Mouse (Mus musculus): ENCODE results near the gene Rpp40.
A peak's percentile ranks its signal among the peaks of the same experiment; 100 is the strongest.

The Rpp40 gene

GRCm38 (mm10) chr13:35905879-35906481 is at the start of gene Rpp40:
Rpp40 (minus strand) TSS chr13:35906359.
- peak; percentile 89 for DNase-seq (ENCODE audit: low spot score)

GRCm38 (mm10) chr13:35949814-35950455 is 43.8 kb upstream of the Rpp40 start:
- no peak for DNase-seq (ENCODE audit: low spot score)

- peak; percentile 45 for DNase-seq (ENCODE audit: low spot score)
These were observed 41.3 kb upstream of the Rpp40 start for GRCm38 (mm10) chr13:35947354-35948000.

- no peak for DNase-seq (ENCODE audit: low spot score)
These were observed 40.6 kb upstream of the Rpp40 start for GRCm38 (mm10) chr13:35946659-35947353.

GRCm38 (mm10) chr13:35940934-35941333 is 34.8 kb upstream of the Rpp40 start:
- DNase-seq (ENCODE audit: low spot score): no peak

- DNase-seq (ENCODE audit: low spot score): no peak
These were observed 33.9 kb upstream of the Rpp40 start for GRCm38 (mm10) chr13:35939871-35940665.

- no peak for DNase-seq (ENCODE audit: low spot score)
These were observed 31.8 kb upstream of the Rpp40 start for GRCm38 (mm10) chr13:35937991-35938390.

GRCm38 (mm10) chr13:35911476-35911875 is 5.3 kb upstream of the Rpp40 start:
- no peak for DNase-seq (ENCODE audit: low spot score)

- no peak for DNase-seq (ENCODE audit: low spot score)
These were observed 781 bp downstream of the Rpp40 start for GRCm38 (mm10) chr13:35905378-35905777.

- no peak for DNase-seq (ENCODE audit: low spot score)
These were observed 13.3 kb downstream of the Rpp40 start for GRCm38 (mm10) chr13:35892866-35893265.

- DNase-seq (ENCODE audit: low spot score): no peak
These were observed 19.9 kb downstream of the Rpp40 start for GRCm38 (mm10) chr13:35886121-35886725.

- DNase-seq (ENCODE audit: low spot score): no peak
These were observed 25.6 kb downstream of the Rpp40 start for GRCm38 (mm10) chr13:35880555-35881046.

GRCm38 (mm10) chr13:35879519-35879918 is 26.6 kb downstream of the Rpp40 start:
- DNase-seq (ENCODE audit: low spot score): no peak

GRCm38 (mm10) chr13:35879068-35879467 is 27.1 kb downstream of the Rpp40 start:
- no peak for DNase-seq (ENCODE audit: low spot score)

- no peak for DNase-seq (ENCODE audit: low spot score)
These were observed 27.9 kb downstream of the Rpp40 start for GRCm38 (mm10) chr13:35878282-35878681.

- no peak for DNase-seq (ENCODE audit: low spot score)
These were observed 30.8 kb downstream of the Rpp40 start for GRCm38 (mm10) chr13:35875396-35875795.

GRCm38 (mm10) chr13:35871107-35871506 is 35.1 kb downstream of the Rpp40 start:
- DNase-seq (ENCODE audit: low spot score): no peak

GRCm38 (mm10) chr13:35870659-35871058 is 35.5 kb downstream of the Rpp40 start:
- DNase-seq (ENCODE audit: low spot score): no peak

- no peak for DNase-seq (ENCODE audit: low spot score)
These were observed 45.2 kb downstream of the Rpp40 start for GRCm38 (mm10) chr13:35860916-35861315.

- no peak for DNase-seq (ENCODE audit: low spot score)
These were observed 48.7 kb downstream of the Rpp40 start for GRCm38 (mm10) chr13:35857486-35857885.

GRCm38 (mm10) chr13:35852851-35853575 is 53.1 kb downstream of the Rpp40 start:
- no peak for DNase-seq (ENCODE audit: low spot score)

All from left cerebral cortex, adult 11 months (tissue).